Mouse (Mus musculus) erythroblast, embryonic 14.5 days (primary cell): ENCODE data around the gene Fam205a1. TPM values are rescaled to one million over a fixed set of nuclear protein-coding genes. Genes with fewer than 3 reads are reported as not detected.
"Not testable (repeated sequence)": the region's sequence is repeated elsewhere in the genome, so short reads cannot be mapped to it uniquely, and the experiment has no call there.

ENCODE experiments used
- H3K27me3 ChIP-seq: 2 replicates; pipeline ENCODE4 v1.6.1; 2012; ENCODE audit warnings: inconsistent platforms; ENCODE audit not compliant: control insufficient read depth
- H3K36me3 ChIP-seq: 2 replicates; pipeline ENCODE4 v1.6.1; 2012; ENCODE audit warnings: mild to moderate bottlenecking, inconsistent platforms; ENCODE audit not compliant: control insufficient read depth
- H3K4me1 ChIP-seq: 2 replicates; pipeline ENCODE4 v1.6.1; 2012; ENCODE audit warnings: inconsistent platforms; ENCODE audit not compliant: control insufficient read depth
- H3K4me3 ChIP-seq: replicated peaks from 2 replicates; pipeline ENCODE3; 2012; ENCODE audit warnings: moderate library complexity, mild to moderate bottlenecking, inconsistent platforms
- H3K9me3 ChIP-seq: 2 replicates; pipeline ENCODE4 v1.6.1; 2012; ENCODE audit warnings: low read length, inconsistent platforms, mixed read lengths; ENCODE audit not compliant: control insufficient read depth
- GATA1 ChIP-seq: IDR thresholded peaks from 2 replicates; pipeline ENCODE4 v1.6.1; 2012; ENCODE audit warnings: low read length, inconsistent platforms, mixed read lengths
- TAL1 ChIP-seq: IDR thresholded peaks from 3 replicates; pipeline ENCODE4 v1.6.1; 2012; ENCODE audit warnings: low read length, inconsistent platforms, mixed read lengths
- polyA plus RNA-seq: library from polyadenylated mRNA; stranded (reverse); fragments of >175 nt; gene quantifications from 2 replicates; pipeline ENCODE4 v1.2.3, GENCODE M21; 2012

Gene Fam205a1
- polyA plus RNA-seq, 1 experiment, result not detected

DNA sequence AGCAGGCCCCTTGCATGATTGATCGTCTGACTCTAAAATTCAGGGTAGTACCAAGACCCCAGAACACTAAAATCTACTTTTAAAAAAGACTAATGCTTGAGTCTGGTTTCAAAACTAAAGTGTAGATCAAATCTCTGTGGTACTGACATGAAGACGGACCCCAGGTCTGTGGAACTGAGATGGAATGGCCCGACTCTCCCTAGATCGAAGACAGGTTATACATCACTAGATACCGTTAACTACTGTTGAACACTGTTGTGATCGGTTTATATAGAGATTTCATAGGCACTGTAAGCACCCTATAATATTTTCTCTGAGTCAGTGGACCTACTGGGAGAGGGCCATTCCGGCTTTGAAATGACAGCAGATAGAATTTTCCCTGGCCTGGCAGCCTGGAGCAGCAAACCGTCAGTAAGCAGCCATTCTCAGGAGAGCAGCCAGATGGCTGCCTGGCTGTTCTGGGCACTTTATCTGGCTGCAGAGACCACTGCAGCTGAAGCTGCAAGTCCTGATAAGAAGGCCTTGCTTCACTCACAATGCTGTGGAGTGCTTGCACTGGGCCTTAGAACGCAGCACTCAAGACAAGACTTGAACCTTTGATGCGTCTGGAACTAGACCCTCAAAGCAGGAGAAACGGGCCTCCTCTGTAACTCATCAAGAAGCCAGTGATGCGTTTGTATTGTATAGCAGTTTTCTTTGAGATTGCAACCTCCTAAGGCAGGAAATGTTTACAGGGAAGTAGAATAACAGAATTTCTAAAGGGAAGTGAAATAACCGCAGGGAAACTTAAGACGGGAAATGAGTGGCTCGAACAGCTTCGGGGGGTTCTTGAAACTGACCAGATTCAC lies 26.4 kb upstream of the Fam205a1 start:
- Histone ChIP-seq H3K4me3 (peak overlapping the region; percentile 29), H3K27me3 (no peaks in the 10 kb centered on the region), H3K4me1 (peaks cover 17% of the 10 kb centered on the region), H3K9me3 (no peaks in the 10 kb centered on the region), H3K36me3 (no peaks in the 10 kb centered on the region)
- TF ChIP-seq TAL1 (peak; percentile 80), GATA1 (peak; percentile 86)

DNA sequence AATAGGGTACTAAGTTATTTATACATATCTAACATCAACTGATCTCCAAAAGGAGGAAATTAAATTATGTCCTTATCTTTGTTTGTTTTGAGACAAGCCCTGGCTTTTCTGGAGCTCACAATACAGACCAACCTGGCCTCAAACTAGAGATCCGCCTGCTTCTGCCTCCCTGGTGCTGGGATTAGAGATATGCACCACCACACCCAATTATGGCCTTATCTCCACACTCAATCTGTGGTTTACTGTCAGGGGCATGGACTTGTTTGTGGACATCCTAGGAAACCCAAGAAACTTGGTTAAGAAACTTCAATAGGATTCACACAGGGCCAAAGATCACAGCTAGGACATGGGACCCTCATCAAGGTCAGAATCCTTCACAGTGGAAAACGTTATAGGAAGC lies 24.0 kb upstream of the Fam205a1 start:
- Histone ChIP-seq H3K4me3 (no peak overlapping the region), H3K27me3 (no peaks in the 10 kb centered on the region), H3K9me3 (no peaks in the 10 kb centered on the region), H3K36me3 (no peaks in the 10 kb centered on the region), H3K4me1 (peaks cover 17% of the 10 kb centered on the region)
- TF ChIP-seq GATA1 (no peak), TAL1 (no peak)

DNA sequence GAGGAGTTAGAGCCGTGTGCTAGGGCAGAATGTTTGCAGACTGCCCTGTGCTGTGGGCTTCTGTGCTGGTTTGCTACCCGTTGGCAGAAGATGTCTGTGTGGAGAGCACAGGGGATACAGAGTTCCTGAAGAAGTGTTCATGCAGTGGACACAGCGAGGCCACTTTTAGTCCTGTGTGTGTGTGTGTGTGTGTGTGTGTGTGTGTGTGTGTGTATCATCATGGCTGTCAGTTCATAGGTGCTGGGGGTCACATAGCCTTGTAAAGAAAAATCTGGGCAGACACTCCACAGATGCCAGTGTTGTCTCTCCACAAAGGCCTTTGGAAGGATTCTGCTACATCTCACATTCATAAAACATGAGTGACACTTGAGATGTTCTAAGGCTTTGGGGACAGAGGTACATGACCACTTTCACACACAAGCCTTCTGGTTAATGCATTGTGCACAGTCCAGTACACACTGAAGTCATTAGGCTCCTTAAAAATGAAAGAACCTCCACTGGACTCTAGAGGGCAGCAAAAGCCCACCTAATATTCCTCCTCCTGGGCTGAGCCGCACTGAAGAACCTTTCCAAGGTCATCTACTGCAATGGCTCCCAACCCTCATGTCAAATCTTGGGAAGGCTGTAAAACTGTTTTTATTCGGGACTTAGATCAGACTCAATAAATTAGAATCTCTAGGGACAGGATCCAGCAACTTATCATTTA lies 23.1 kb upstream of the Fam205a1 start:
- H3K4me3 ChIP-seq, result no peak overlapping the region
- no peaks in the 10 kb centered on the region for H3K36me3 ChIP-seq
- H3K9me3 ChIP-seq, result no peaks in the 10 kb centered on the region
- no peaks in the 10 kb centered on the region for H3K27me3 ChIP-seq
- TF ChIP-seq GATA1, result no peak
- TF ChIP-seq TAL1, result no peak
- peaks cover 17% of the 10 kb centered on the region for H3K4me1 ChIP-seq

DNA sequence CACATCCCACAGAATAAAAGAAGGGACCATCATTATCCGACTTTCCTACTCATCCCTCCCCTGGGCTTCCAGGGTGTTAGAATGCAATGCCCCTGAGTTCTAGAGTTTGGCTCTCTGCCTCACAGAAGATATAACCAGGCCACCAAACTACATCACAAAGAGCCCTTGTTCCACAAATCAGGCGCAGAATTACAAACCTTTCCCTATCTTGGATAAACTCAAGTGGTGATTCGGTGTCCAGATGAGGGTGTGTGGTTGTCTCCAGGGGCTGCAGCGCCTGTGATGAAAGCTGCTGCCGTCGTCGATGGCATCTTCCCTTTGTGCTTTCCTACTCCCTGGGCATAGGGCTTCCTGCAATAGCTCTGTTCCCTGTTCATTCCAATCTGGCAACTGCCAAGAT lies 20.4 kb upstream of the Fam205a1 start, which contains the start of gene Fam205c:
Gene Fam205c, minus strand, starts transcription at position 101 of the 400 bp plus-strand sequence.
- H3K4me1 ChIP-seq, result no peaks in the 10 kb centered on the region; the same call in 1 of the 2 replicates
- no peak within 1 kb of the TSS for H3K4me3 ChIP-seq
- TF ChIP-seq TAL1 (no peak), GATA1 (no peak)

DNA sequence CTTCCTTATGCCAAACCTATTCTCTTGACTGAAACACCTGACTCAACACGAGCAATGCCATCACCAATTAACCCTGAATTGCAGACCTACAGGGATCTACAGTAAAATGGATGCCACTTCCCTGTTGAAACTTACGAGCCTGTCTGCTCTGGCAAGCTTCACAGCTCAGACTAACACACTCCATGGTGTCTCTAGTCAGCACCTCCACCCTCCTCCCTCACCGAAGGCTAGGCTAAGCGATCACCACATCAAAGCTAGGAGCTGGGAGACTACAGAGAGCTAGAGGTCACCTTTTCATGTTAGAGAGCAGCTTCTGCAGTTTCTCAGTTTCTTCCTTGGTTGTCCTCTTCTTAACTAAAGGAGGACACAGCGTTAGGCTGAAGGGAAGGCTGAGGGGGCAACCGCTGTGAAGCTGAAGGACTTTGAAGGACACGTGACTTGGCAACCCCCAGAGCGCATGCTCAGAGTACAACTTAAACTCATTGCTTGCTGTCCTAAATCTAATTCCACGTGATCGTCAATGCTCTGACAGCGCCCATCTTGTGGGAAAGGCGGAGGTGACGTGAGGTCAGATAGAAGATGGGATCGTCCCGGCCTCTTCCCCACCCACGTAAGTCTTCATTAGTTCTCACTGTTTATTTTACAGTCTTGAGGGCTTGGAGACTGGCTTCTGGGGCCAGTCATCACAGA lies 19.2 kb upstream of the Fam205a1 start:
- TF ChIP-seq GATA1 (no peak), TAL1 (no peak)
- H3K36me3 ChIP-seq, result no peaks in the 10 kb centered on the region
- no peaks in the 10 kb centered on the region for H3K27me3 ChIP-seq
- H3K4me3 ChIP-seq, result no peak overlapping the region
- H3K4me1 ChIP-seq, result no peaks in the 10 kb centered on the region
- H3K9me3 ChIP-seq, result no peaks in the 10 kb centered on the region

More for the DNA sequence above, 20.4 kb upstream of the Fam205a1 start, which contains the start of gene Fam205c:
- Histone ChIP-seq H3K36me3 (no peaks in the 10 kb centered on the region), H3K9me3 (no peaks in the 10 kb centered on the region), H3K27me3 (no peaks in the 10 kb centered on the region)

DNA sequence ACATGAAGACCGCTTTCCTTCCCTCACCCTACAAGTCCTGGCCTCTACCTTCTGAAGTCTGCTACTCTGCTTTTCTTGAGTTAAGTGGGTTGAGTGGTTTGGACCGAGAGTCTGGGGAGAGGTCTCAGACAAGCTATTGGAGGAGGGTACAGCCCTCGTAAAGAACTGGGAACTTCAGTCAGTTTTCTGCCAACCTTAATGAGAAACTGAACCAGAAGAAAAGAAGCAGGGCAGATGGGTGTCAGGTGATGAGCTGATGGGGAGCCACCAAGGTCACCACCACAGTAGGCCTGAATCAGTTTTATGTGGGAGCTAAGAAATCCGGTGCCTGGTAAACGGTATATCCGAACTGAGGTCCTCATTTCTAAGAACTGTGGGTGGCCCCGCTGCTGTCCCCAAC lies 18.5 kb upstream of the Fam205a1 start:
- Histone ChIP-seq H3K27me3 (no peaks in the 10 kb centered on the region), H3K4me3 (no peak overlapping the region), H3K9me3 (no peaks in the 10 kb centered on the region), H3K36me3 (no peaks in the 10 kb centered on the region), H3K4me1 (no peaks in the 10 kb centered on the region; the same call in 1 of the 2 replicates)
- TF ChIP-seq TAL1 (no peak), GATA1 (no peak)

DNA sequence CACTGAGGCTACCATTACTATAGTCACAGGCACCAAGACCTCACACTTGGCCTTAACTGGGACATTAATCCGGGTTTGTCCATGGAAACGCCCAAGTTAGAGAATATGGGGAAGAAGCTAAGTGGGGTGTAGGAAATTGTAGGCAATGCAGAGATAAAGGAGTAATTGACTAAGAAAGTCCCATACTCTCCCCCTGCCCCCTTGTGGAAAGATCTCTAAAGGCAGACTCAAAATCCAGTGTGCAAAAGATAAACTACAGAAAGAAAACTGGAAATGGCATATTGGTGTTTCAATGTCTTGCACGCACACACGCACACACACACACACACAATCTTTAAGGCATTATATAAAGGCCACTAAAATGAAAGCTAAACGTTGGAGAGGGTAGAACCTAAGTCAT lies 17.1 kb upstream of the Fam205a1 start:
- Histone ChIP-seq H3K36me3 (no peaks in the 10 kb centered on the region), H3K4me3 (no peak overlapping the region), H3K27me3 (no peaks in the 10 kb centered on the region), H3K9me3 (no peaks in the 10 kb centered on the region), H3K4me1 (no peaks in the 10 kb centered on the region; the same call in 1 of the 2 replicates)
- TF ChIP-seq GATA1 (no peak), TAL1 (no peak)

DNA sequence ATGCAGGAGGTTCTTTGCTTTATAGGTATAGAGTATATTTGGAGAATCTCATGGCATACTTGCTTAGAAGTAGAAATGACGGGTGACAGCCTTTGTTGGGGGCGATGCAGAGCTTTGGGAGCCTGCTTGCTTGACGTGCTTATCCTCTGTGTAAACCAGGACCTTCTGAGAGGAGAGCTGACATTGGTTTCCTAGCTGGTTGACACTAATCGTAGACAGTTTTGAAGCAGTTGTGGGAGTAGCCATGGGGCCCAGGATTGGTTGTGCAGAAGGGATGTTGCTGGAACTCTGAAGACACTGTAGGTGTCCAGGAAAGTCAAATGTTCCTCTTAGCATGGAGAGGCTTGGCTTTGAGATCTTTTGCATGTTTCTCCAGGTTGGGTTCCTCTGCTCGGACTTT lies 14.5 kb upstream of the Fam205a1 start:
- H3K4me3 ChIP-seq, result no peak overlapping the region
- H3K27me3 ChIP-seq, result no peaks in the 10 kb centered on the region
- no peaks in the 10 kb centered on the region for H3K9me3 ChIP-seq
- H3K4me1 ChIP-seq, result no peaks in the 10 kb centered on the region; the same call in 1 of the 2 replicates
- H3K36me3 ChIP-seq, result no peaks in the 10 kb centered on the region
- TF ChIP-seq GATA1 (no peak), TAL1 (no peak)

DNA sequence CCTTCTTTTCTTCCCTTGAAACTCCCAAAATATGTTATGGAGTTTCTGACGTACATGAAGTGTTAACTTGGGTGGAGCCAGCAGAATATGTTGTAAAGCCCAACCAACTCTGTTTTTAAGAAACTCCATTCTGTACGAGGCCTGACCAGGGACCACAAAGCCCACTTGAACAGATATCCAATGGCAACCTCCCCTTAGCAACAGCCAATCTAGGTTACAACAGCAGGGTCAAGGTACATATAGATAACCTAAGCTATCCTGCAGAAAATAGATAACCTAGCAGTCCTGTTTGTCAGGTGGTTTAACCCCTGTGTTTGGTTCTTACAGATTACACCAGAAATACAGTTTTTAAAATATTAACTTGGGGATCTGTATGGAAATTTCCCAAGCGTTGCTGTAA lies 13.7 kb upstream of the Fam205a1 start:
- Histone ChIP-seq H3K4me1 (no peaks in the 10 kb centered on the region; the same call in 1 of the 2 replicates), H3K4me3 (no peak overlapping the region), H3K36me3 (no peaks in the 10 kb centered on the region), H3K9me3 (no peaks in the 10 kb centered on the region), H3K27me3 (no peaks in the 10 kb centered on the region)
- TF ChIP-seq TAL1 (no peak), GATA1 (no peak)

DNA sequence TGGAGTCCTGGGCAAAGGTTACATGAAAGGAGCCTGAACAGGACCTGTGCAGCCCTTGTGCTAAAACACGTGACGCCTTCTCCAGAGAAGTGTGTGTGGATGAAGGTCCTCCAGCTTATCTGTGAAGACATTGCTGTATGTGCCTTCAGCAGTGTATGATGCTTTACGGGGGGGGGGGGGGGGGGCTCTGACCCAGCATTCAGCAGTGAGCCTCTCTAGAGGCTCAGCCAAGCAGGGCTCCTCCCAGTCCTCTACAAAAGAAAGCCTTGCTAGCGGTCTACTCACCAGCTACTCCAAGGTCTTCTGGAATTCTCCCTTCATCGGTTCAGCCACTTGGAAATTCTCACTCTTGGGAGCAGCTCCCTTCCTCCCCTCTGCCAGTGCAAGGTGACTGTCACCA lies 9.8 kb upstream of the Fam205a1 start:
- not testable (repeated sequence) for H3K4me3 ChIP-seq, H3K27me3 ChIP-seq, H3K9me3 ChIP-seq, H3K36me3 ChIP-seq, H3K4me1 ChIP-seq

DNA sequence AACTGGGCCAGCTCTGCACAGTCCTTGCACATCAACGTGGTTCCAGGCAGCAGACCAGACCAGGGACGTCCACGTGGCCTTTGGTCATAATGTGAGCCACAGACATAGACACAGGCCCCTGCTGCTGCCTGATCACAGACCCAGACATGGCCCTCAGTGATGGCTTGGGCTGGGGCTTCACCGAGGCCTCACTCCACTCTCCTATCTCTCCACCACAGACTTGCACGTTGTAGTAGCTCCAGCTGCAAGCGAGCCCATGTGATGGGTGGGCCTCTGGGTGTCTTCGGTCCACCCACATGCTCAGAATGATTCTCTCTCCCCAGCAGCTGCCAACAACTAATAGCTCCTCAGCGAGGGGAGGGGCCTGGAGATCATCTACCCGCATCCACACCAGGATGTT lies 6.8 kb upstream of the Fam205a1 start:
- not testable (repeated sequence) for H3K36me3 ChIP-seq

DNA sequence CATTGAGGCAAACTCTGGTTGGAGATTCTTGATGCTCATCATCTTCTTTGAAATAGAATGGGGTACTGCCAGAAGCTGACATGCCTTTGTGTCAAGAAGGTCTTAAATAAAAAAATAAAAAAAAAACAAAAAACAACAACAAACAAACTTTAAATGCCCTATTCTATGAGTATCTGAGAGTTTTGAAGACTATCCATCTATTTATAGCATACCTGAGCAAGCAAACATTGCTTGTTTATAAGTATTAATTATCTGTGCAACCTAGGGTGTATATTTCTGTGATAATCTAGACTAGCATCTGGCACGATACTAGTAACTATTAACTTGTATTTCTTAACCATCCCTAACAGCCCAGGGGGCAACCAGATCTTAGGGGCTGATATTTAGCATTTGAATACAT lies 3.0 kb upstream of the Fam205a1 start, which contains the start of gene Gm12394:
Gene Gm12394, minus strand, starts transcription at position 101 of the 400 bp plus-strand sequence.
- not testable (repeated sequence) for H3K27me3 ChIP-seq, H3K9me3 ChIP-seq, H3K36me3 ChIP-seq, H3K4me1 ChIP-seq, H3K4me3 ChIP-seq

More for the DNA sequence above, 6.8 kb upstream of the Fam205a1 start:
- not testable (repeated sequence) for H3K9me3 ChIP-seq, H3K27me3 ChIP-seq, H3K4me1 ChIP-seq, H3K4me3 ChIP-seq
